Mouse (Mus musculus) embryonic fibroblast, embryonic 13.5 days (primary cell): ENCODE data around the gene Arhgef3.

ENCODE experiments used
- CTCF ChIP-seq: IDR thresholded peaks from 2 replicates; pipeline ENCODE4 v1.5.1; 2011; ENCODE audit warnings: mild to moderate bottlenecking, control low read depth, low read length, moderate library complexity, borderline replicate concordance; ENCODE audit not compliant: insufficient read depth
- POLR2A ChIP-seq: IDR thresholded peaks from 2 replicates; pipeline ENCODE4 v1.6.1; 2011; ENCODE audit warnings: low read depth, mild to moderate bottlenecking, control low read depth, low read length, moderate library complexity

DNA sequence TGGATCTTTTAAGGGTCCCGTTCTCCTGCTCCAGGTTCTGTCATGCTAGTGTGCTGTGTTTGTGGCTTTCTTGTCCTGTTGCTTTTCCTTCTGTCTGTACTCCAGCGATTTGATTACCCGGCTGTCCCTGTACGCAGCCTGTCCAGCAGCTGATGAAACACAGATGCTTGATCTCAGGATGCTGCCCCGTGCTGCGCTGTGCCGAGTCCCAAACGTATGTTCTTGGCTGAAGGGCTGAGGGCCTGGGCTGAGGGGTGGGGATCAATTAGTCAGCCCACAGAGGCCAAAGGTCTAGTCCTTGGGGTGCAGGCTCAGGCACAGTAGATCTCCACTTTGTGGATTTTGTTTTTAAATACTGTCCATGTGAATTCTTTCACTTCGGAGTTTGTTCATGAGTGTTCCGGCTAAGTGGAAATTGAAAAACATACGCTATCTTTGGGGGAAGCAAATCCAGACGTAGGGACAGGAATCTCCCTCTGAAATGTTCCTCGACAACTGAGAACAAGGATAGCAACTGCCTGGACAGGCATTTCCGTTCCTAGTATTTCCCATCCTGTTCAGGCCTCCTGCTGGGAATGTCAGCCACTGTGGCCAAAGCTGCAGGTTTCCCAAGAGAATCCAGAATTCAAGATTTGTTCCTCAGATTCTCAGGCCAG lies 56.6 kb downstream of the Arhgef3 start:
- TF ChIP-seq POLR2A = no peak
- TF ChIP-seq CTCF = no peak
